Mouse (Mus musculus) olfactory bulb, adult 2 months (tissue): ENCODE data around the gene Gad1. TPM values are rescaled to one million over a fixed set of nuclear protein-coding genes. Genes with fewer than 3 reads are reported as not detected.
"Not testable (repeated sequence)": the region's sequence is repeated elsewhere in the genome, so short reads cannot be mapped to it uniquely, and the experiment has no call there.

ENCODE experiments used
- H3K27ac ChIP-seq: fragments of 200-500 bp; 2 replicates; pipeline ENCODE4 v1.5.1; 2012; ENCODE audit warnings: low read depth, low read length; ENCODE audit not compliant: insufficient read depth
- H3K4me1 ChIP-seq: fragments of 200-500 bp; 2 replicates; pipeline ENCODE4 v1.6.1; 2012; ENCODE audit warnings: low read length; ENCODE audit not compliant: control insufficient read depth, insufficient read depth
- H3K4me3 ChIP-seq: fragments of 200-500 bp; 2 replicates; pipeline ENCODE4 v1.5.1; 2012; ENCODE audit warnings: mild to moderate bottlenecking, low read depth, low read length, moderate library complexity; ENCODE audit not compliant: insufficient read depth
- CTCF ChIP-seq: fragments of 200-500 bp; IDR thresholded peaks from 2 replicates; pipeline ENCODE4 v1.5.1; 2012; ENCODE audit warnings: low read depth, mild to moderate bottlenecking, low read length, moderate library complexity; ENCODE audit not compliant: insufficient read depth
- POLR2A ChIP-seq: fragments of 200-500 bp; IDR thresholded peaks from 2 replicates; pipeline ENCODE4 v1.6.1; 2012; ENCODE audit warnings: mild to moderate bottlenecking, low read depth, low read length, moderate library complexity; ENCODE audit not compliant: insufficient read depth
- WGBS: fragments of 180-500 bp; shearing (Covaris S2); methylation state at CpG from one replicate; pipeline ENCODE4 v1.1.7; 2018; 5-methylcytosine and 5-hydroxymethylcytosine counted together
- polyA plus RNA-seq: library from polyadenylated mRNA; stranded (reverse); fragments of >200 nt; gene quantifications from 2 replicates; pipeline ENCODE4 v1.2.4, GENCODE M21; 2012; ENCODE audit warnings: low replicate concordance; ENCODE audit not compliant: missing spikeins, insufficient read depth, insufficient read length

Gad1 gene
- 475 and 527 TPM in 2 replicates for polyA plus RNA-seq

DNA sequence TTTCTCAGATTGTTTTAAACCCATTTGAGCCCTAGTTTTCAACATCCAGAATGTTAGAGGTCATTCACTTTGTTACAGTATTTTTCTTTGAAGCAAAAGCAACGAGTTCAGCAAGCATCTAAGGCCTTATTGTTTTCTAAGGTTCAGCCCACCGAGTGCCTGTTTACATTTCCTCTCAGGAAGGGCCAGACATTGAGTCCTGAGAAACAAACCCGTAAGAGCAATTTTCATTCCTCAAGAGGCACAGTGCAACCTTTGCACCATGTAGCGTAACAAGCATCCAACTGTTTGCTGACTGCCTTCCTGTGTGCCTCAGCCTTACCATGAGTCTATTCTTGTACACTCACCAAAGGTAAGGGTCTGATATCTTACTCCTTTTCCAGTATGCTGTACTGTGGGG lies at the start of gene Gad1:
Gene Gad1, plus strand, starts transcription at position 301 of the 400 bp plus-strand sequence.
- no peak for TF ChIP-seq POLR2A
- TF ChIP-seq CTCF: no peak
- Histone ChIP-seq H3K27ac (no peak within 1 kb of the TSS), H3K4me3 (no peak within 1 kb of the TSS), H3K4me1 (peaks cover 10% of the 10 kb centered on the region)
- 57% methylated on average over 4 of the region's 4 CpGs for WGBS

DNA sequence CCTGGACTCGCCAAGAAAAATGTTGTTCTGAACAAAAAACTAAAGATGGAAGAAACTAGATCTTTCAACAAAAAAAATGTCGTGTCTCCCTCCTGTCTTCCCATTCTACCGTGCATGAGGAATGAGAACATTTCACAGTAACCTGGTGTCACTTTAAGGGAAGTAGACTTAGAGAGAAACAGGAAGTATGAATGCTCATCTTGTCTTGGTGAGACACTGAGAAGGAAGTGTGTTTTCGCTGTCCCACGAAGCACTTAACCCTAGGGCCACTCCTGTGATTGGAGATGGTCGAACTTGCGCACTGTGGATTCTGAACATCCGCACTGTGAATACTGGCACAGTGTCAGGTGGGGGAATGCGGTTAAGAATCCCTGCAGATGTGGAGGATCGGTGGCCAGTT lies 49.4 kb upstream of the Gad1 start:
- TF ChIP-seq CTCF (no peak), POLR2A (no peak)
- H3K4me3 ChIP-seq: no peak overlapping the region
- no peaks in the 10 kb centered on the region for H3K4me1 ChIP-seq
- WGBS: 86% methylated on average over 10 of the region's 10 CpGs
- no peak overlapping the region for H3K27ac ChIP-seq

DNA sequence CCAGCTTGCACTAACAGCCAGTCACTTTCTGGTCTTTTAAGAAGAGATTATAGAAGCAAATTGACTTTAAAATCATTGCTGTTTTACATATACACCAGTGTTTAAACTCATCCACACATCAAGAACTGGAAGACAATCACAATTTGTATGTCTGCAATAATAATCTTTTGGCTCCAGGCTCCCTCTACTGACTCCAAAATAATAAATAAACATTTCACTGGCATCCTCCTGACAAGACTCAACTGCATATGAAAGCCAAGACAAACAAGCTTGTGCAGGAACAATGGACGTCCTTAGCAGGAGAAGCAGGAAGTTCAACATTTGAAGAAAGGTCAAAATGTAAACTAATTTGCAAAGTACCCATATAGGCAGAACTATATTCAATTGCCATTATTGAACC lies 47.6 kb upstream of the Gad1 start:
- Histone ChIP-seq H3K27ac (no peak overlapping the region), H3K4me3 (no peak overlapping the region), H3K4me1 (peaks cover 9% of the 10 kb centered on the region)
- WGBS: 52% methylated on average over 1 of the region's 1 CpGs
- TF ChIP-seq POLR2A: no peak
- no peak for TF ChIP-seq CTCF

DNA sequence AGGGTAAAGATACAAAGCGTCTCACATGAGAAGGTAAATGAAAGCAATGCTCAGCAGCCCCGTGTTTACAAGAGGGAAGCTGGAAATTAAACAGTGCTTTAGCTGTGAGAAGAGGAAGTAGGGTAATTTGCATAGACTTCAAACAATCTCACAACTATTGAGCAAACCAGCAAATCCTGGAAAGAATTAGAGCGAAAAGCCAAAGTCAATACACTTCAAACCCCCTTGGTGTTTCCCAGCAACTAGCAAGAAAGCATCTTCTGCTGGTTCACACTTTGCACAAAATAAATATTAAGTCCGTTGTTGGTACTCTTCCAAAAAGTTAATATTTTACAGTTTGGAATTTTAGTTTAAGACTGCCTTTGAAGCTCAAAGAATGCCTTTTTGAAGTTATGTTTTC lies 47.0 kb upstream of the Gad1 start:
- no peak overlapping the region for H3K27ac ChIP-seq
- 47% methylated on average over 4 of the region's 4 CpGs for WGBS
- TF ChIP-seq CTCF: no peak

GRCm38 (mm10) chr2:70506372-70506771 lies 46.5 kb upstream of the Gad1 start:
- H3K27ac ChIP-seq: no peak overlapping the region
- TF ChIP-seq CTCF (no peak), POLR2A (no peak)
- H3K4me1 ChIP-seq: peaks cover 9% of the 10 kb centered on the region
- H3K4me3 ChIP-seq: no peak overlapping the region
- 82% methylated on average over 2 of the region's 2 CpGs for WGBS

More for the DNA sequence above, 47.0 kb upstream of the Gad1 start:
- Histone ChIP-seq H3K4me1 (peaks cover 9% of the 10 kb centered on the region), H3K4me3 (no peak overlapping the region)

GRCm38 (mm10) chr2:70508496-70508895 lies 44.4 kb upstream of the Gad1 start, which contains the start of gene Erich2:
Gene Erich2 (plus strand): TSS chr2:70508819.
- Histone ChIP-seq H3K27ac (no peak within 1 kb of the TSS), H3K4me3 (peak within 1 kb of the TSS; percentile 65), H3K4me1 (peaks cover 9% of the 10 kb centered on the region)
- no peak for TF ChIP-seq POLR2A
- no peak for TF ChIP-seq CTCF
- WGBS: 14% methylated on average over 10 of the region's 10 CpGs

GRCm38 (mm10) chr2:70509021-70509632 lies 43.7 kb upstream of the Gad1 start:
- WGBS: under 1% methylated on average over 55 of the region's 56 CpGs

GRCm38 (mm10) chr2:70538283-70538682 lies 14.6 kb upstream of the Gad1 start:
- WGBS: 41% methylated on average over 6 of the region's 7 CpGs
- not testable (repeated sequence) for H3K4me1 ChIP-seq, H3K27ac ChIP-seq, H3K4me3 ChIP-seq

More at GRCm38 (mm10) chr2:70509021-70509632, 43.7 kb upstream of the Gad1 start:
- no peak overlapping the region for H3K27ac ChIP-seq
- peak; percentile 52; the same call in 1 of the 2 replicates for TF ChIP-seq CTCF
- TF ChIP-seq POLR2A: no peak
- peak overlapping the region; percentile 65 for H3K4me3 ChIP-seq
- H3K4me1 ChIP-seq: peaks cover 9% of the 10 kb centered on the region

DNA sequence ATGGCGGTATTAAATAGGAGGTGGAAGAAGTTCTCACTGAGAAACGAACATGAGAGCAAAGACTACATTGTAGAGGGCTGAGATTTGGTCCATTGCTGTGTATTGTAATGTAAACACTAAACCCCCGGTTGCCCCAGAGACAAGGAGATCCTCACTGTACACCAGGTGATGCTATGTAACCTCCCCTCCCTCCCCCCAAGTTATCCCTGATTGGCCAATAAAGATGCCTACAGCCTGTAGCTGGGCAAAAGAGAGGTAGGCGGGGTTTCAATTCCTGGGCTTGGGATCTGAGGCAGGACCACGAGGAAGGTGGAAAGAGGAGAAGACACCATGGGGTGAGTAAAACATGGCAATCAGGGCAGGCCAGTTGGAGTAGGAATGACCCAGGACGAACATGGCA lies 2.2 kb upstream of the Gad1 start:
- Histone ChIP-seq H3K27ac (no peak overlapping the region), H3K4me1 (peaks cover 1% of the 10 kb centered on the region), H3K4me3 (no peak overlapping the region)
- 70% methylated on average over 6 of the region's 6 CpGs for WGBS
- no peak for TF ChIP-seq CTCF
- no peak for TF ChIP-seq POLR2A

DNA sequence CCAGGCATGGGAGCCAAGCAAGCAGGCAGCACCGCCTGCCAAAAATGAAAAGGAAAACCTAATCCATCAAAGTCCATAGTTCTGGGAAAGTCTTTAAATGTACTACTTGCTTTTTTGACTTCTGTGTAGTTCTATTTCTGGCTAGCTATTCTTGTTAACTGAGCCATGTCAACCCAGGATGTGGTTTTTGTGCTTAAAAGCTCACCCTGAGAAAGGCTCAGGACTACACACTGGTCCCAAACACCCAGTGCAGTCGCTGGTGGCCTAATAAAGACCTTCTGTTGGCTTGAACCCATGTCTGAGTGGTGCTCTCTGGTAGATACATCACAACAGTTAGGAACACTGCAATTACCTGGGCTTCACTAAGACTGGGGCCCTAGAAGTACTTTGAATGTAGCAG lies 1.4 kb upstream of the Gad1 start:
- Histone ChIP-seq H3K4me1 (peaks cover 8% of the 10 kb centered on the region), H3K27ac (no peak overlapping the region), H3K4me3 (no peak overlapping the region)
- TF ChIP-seq CTCF (no peak), POLR2A (no peak)
- 86% methylated on average over 2 of the region's 2 CpGs for WGBS
